Mouse (Mus musculus): ENCODE measurements at regions not wholly inside any gene's neighbourhood (a gene's known extent, or its start where the extent isn't known, plus 50 kb on each side); places are given as distances from the start of the nearest gene placed in this dataset.

- TF ChIP-seq CTCF (IDR thresholded peaks at IDR 0.05; ENCODE audit: borderline replicate concordance, insufficient read depth, low read depth, low read length) (no peak), POLR2A (IDR thresholded peaks at IDR 0.05; ENCODE audit: borderline replicate concordance, insufficient read depth, low read length) (no peak)
Measured at GRCm38 (mm10) chr14:58550785-58551184, 480.4 kb downstream of the Fgf9 start.
